Mouse (Mus musculus) testis, adult 2 months (tissue): ENCODE results near the gene Zc3h18.

ENCODE experiments used
- CTCF ChIP-seq: fragments of 200-500 bp; IDR thresholded peaks from 2 replicates; pipeline ENCODE4 v1.5.1; 2012; ENCODE audit warnings: low read depth, mild to moderate bottlenecking, inconsistent platforms, low read length, moderate library complexity; ENCODE audit not compliant: control insufficient read depth, insufficient read depth, insufficient replicate concordance
- POLR2A ChIP-seq: fragments of 200-500 bp; IDR thresholded peaks from 2 replicates; pipeline ENCODE4 v1.6.1; 2012; ENCODE audit warnings: low read depth, mild to moderate bottlenecking, inconsistent platforms, low read length, moderate library complexity; ENCODE audit not compliant: control insufficient read depth

DNA sequence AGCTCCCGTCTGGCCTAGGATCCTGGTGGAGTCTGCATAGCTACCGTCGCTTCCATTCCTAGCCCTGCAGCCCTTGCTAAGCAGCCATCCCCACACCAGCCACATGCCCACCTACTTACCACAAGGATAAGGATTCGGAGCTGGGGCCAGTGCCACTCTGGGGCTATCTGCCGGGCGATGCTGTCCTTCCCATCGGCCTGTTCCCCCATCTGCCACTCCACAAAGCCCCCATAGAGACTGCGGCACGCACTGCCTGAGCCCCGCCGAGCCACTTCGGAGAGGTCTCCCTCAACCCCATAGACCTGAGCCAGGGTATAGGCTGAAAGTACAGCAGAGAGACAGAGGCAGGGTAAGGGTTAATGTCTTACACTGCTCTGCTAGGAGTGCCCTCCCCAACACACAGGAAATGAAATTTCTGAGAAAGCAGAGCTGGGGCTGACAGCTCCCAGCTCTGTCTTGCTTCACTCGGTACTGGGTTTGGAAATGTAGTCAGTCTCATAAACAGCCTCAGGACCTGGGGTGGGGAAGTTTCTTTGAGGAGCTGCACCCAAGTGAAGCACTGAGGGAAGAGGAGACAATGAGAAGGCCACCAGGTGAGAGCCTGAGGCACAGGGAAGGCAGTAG, 61.4 kb downstream of the Zc3h18 start:
- TF ChIP-seq CTCF (no peak), POLR2A (no peak)
